In genomic region chr12:100883168-100883567, GRCm38 (mm10) we compare ENCODE assay signal across 21 mouse cellular contexts. TPM values are rescaled to one million over a fixed set of nuclear protein-coding genes. Genes with fewer than 3 reads are reported as not detected.
A peak's percentile ranks its signal among the peaks of the same experiment; 100 is the strongest.
DNase-seq lines count a peak whose midpoint lies in the region; ATAC-seq and TF ChIP-seq lines count a peak whose summit lies in the region.
"Had no signal": no experiment of that assay in that cellular context is flagged by ENCODE, and none has a peak within 500 bp of the region (broad histone marks: within the 10 kb centered on the region; RNA-seq: fewer than 3 reads in every experiment).

No protein-coding gene starts in this region.

- peaks cover 38 to 81% of the 10 kb centered on the region in 2 experiments for H3K4me1 ChIP-seq in CH12.LX (ENCODE audit: control insufficient read depth in 1 of 2, insufficient read depth in 2 of 2)
- H3K4me1 ChIP-seq in forebrain, embryonic 11.5 days (replicated peaks; ENCODE audit: control insufficient read depth, insufficient read depth, low read length) = no peaks in the 10 kb centered on the region
- no peaks in the 10 kb centered on the region for H3K4me1 ChIP-seq in hindbrain, embryonic 10.5 days (replicated peaks)
- H3K4me1 ChIP-seq: hindbrain, embryonic 12.5 days; limb, embryonic 10.5 days had no signal

- dilution Hi-C loops in CH12.LX (cut with MboI; ENCODE audit: extremely low pct_ligation_motif_present, extremely low pct_unique_long_range_greater_than_20kb, low sequenced_read_pairs) = no loop called here

- H3K79me2 ChIP-seq in CH12.LX (replicated peaks; ENCODE audit: control insufficient read depth, extremely low read depth, insufficient read depth, poor library complexity, severe bottlenecking) = no peaks in the 10 kb centered on the region

- peak overlapping the region; percentile 24; the same call in 1 of the 2 replicates for H3K4me2 ChIP-seq in CH12.LX (ENCODE audit: insufficient read depth, low read depth, poor library complexity, severe bottlenecking)
- H3K4me2 ChIP-seq in forebrain, embryonic 11.5 days (ENCODE audit: low read depth, low read length, severe bottlenecking) = no peak overlapping the region
- H3K4me2 ChIP-seq: heart, embryonic 12.5 days; hindbrain, embryonic 12.5 days had no signal

- no peaks in the 10 kb centered on the region for H3K9me3 ChIP-seq in CH12.LX (replicated peaks; ENCODE audit: low read length)
- H3K9me3 ChIP-seq in forebrain, embryonic 11.5 days (ENCODE audit: control insufficient read depth, low read length) = no peaks in the 10 kb centered on the region
- H3K9me3 ChIP-seq in hindbrain, embryonic 10.5 days = no peaks in the 10 kb centered on the region
- H3K9me3 ChIP-seq: heart, embryonic 12.5 days; hindbrain, embryonic 12.5 days; limb, embryonic 10.5 days; megakaryocyte, embryonic 14.5 days had no signal

- in situ Hi-C loops in CH12.LX (cut with MboI; ENCODE audit: low pct_ligation_motif_present, low pct_unique_long_range_greater_than_20kb, low sequenced_read_pairs) = no loop called here

- H3K4me3 ChIP-seq in CH12.LX (replicated peaks in 1 of 3; ENCODE audit: low read depth in 2 of 3, low read length in 2 of 3, poor library complexity in 1 of 3) = peak overlapping the region in 1 of 3 experiments; percentile 7
- H3K4me3 ChIP-seq in forebrain, embryonic 11.5 days (ENCODE audit: low read depth, low read length) = no peak overlapping the region
- no peak overlapping the region for H3K4me3 ChIP-seq in hindbrain, embryonic 10.5 days
- H3K4me3 ChIP-seq: heart, embryonic 12.5 days; hindbrain, embryonic 12.5 days; limb, embryonic 10.5 days; megakaryocyte, embryonic 14.5 days; myocyte had no signal

- no peak for TF ChIP-seq POLR2A in CH12.LX (IDR thresholded peaks at IDR 0.05; ENCODE audit: low read depth, low read length)

- ATAC-seq in forebrain, embryonic 11.5 days (replicated peaks; ENCODE audit: low FRiP score) = no peak
- ATAC-seq: forebrain, embryonic 16.5 days had no signal

- no peaks in the 10 kb centered on the region for H3K27me3 ChIP-seq in CH12.LX (replicated peaks)
- H3K27me3 ChIP-seq in forebrain, embryonic 11.5 days (ENCODE audit: control insufficient read depth, insufficient read depth, low read length) = no peaks in the 10 kb centered on the region
- no peaks in the 10 kb centered on the region for H3K27me3 ChIP-seq in hindbrain, embryonic 10.5 days (ENCODE audit: insufficient read depth, poor library complexity, severe bottlenecking)
- H3K27me3 ChIP-seq: hindbrain, embryonic 12.5 days had no signal

- DNase-seq in lung, postnatal 36 days = peak; percentile 49
- DNase-seq in lung, postnatal 10 days = no peak
- DNase-seq in CH12.LX (ENCODE audit: extremely low read depth) = peak; percentile 64
- DNase-seq in induced T-regulatory cell, adult 2 months (ENCODE audit: low read depth) = peak; percentile 89
- DNase-seq in skeletal muscle tissue, adult 2 months (ENCODE audit: low read depth, low spot score) = peak; percentile 21
- no peak for DNase-seq in forebrain, embryonic 11.5 days (ENCODE audit: low spot score)
- DNase-seq in hindbrain, embryonic 10.5 days (ENCODE audit: low spot score) = no peak
- DNase-seq in gastrocnemius, postnatal 10 days = no peak
- DNase-seq: adrenal gland, postnatal 25 days; cerebellum, adult 18-20 months; kidney, adult 18-20 months; kidney, postnatal 25 days; layer of hippocampus, postnatal 36 days; right cerebral cortex, postnatal 25 days had no signal

- TF ChIP-seq EP300 in CH12.LX (IDR thresholded peaks at IDR 0.05; ENCODE audit: low read length) = peak; percentile 67

- WGBS in forebrain, embryonic 11.5 days = 84% methylated on average over 7 of the region's 7 CpGs
- 82% methylated on average over 7 of the region's 7 CpGs for WGBS in hindbrain, embryonic 10.5 days

- peaks cover 0 to 9% of the 10 kb centered on the region in 2 experiments for H3K36me3 ChIP-seq in CH12.LX (replicated peaks in 1 of 2; ENCODE audit: control insufficient read depth in 1 of 2, insufficient read depth in 1 of 2, low read length in 1 of 2)
- no peaks in the 10 kb centered on the region for H3K36me3 ChIP-seq in forebrain, embryonic 11.5 days (ENCODE audit: control insufficient read depth, insufficient read depth, low read length)
- no peaks in the 10 kb centered on the region for H3K36me3 ChIP-seq in hindbrain, embryonic 10.5 days
- H3K36me3 ChIP-seq: heart, embryonic 12.5 days; hindbrain, embryonic 12.5 days; limb, embryonic 10.5 days had no signal

- TF ChIP-seq CTCF in CH12.LX (conservative IDR thresholded peaks at IDR 0.05 in 1 of 2, IDR thresholded peaks at IDR 0.05 in 1 of 2; ENCODE audit: low read depth in 2 of 2, low read length in 2 of 2) = no peak

- TF ChIP-seq RAD21 in CH12.LX (IDR thresholded peaks at IDR 0.05; ENCODE audit: low read depth, low read length) = no peak

- H3K9ac ChIP-seq in CH12.LX (ENCODE audit: insufficient read depth, low read depth) = no peak overlapping the region
- H3K9ac ChIP-seq in forebrain, embryonic 11.5 days (ENCODE audit: low read length) = no peak overlapping the region
- H3K9ac ChIP-seq: heart, embryonic 12.5 days; hindbrain, embryonic 12.5 days; liver, embryonic 14.5 days had no signal

- H3K27ac ChIP-seq in CH12.LX (ENCODE audit: insufficient read depth, low read depth) = peak overlapping the region; percentile 66
- H3K27ac ChIP-seq in forebrain, embryonic 11.5 days (ENCODE audit: low read depth, low read length) = no peak overlapping the region
- H3K27ac ChIP-seq in hindbrain, embryonic 10.5 days = no peak overlapping the region
- H3K27ac ChIP-seq: hindbrain, embryonic 12.5 days; limb, embryonic 10.5 days; liver, embryonic 14.5 days had no signal

TF ChIP-seq in CH12.LX, 34 proteins besides CTCF, POLR2A, EP300 and RAD21:
- TF ChIP-seq E2F4 (IDR thresholded peaks at IDR 0.05; ENCODE audit: insufficient replicate concordance, low read depth, low read length) = no peak
- TF ChIP-seq ETS1 (conservative IDR thresholded peaks at IDR 0.05; ENCODE audit: low read depth, low read length) = peak; percentile 56
- TF ChIP-seq USF2 (conservative IDR thresholded peaks at IDR 0.05; ENCODE audit: low read depth, low read length) = no peak
- TF ChIP-seq MAX (IDR thresholded peaks at IDR 0.05; ENCODE audit: low read length) = no peak; the same call in 1 of the 2 replicates
- TF ChIP-seq TBP (conservative IDR thresholded peaks at IDR 0.05; ENCODE audit: low read depth, low read length) = no peak
- peak; percentile 69; the same call in 1 of the 2 replicates for TF ChIP-seq MAZ (IDR thresholded peaks at IDR 0.05; ENCODE audit: low read depth, low read length)
- no peak for TF ChIP-seq MXI1 (IDR thresholded peaks at IDR 0.05; ENCODE audit: low read depth, low read length)
- 0 out of 2 replicates have a peak, but pooled peaks have one; percentile 14 for TF ChIP-seq MAFK (IDR thresholded peaks at IDR 0.05; ENCODE audit: insufficient replicate concordance, low read length)
- TF ChIP-seq SMC3 (IDR thresholded peaks at IDR 0.05; ENCODE audit: low read depth, low read length) = no peak
- TF ChIP-seq BHLHE40 (IDR thresholded peaks at IDR 0.05; ENCODE audit: low read depth, low read length) = peak; percentile 48; the same call in 1 of the 2 replicates
- TF ChIP-seq IRF4 (IDR thresholded peaks at IDR 0.05; ENCODE audit: low read depth, low read length) = peak; percentile 75; the same call in 1 of the 2 replicates
- no peak for TF ChIP-seq ZC3H11A (IDR thresholded peaks at IDR 0.05; ENCODE audit: low read depth, low read length)
- no peak for TF ChIP-seq JUN (IDR thresholded peaks at IDR 0.05; ENCODE audit: insufficient read depth, low read depth, low read length)
- no peak for TF ChIP-seq POLR2AphosphoS2 (IDR thresholded peaks at IDR 0.05; ENCODE audit: low read depth, low read length)
- no peak for TF ChIP-seq CHD2 (IDR thresholded peaks at IDR 0.05; ENCODE audit: low read length)
- peak; percentile 99 for TF ChIP-seq CHD1 (IDR thresholded peaks at IDR 0.05; ENCODE audit: low read depth, low read length)
- peak; percentile 57; the same call in 1 of the 2 replicates for TF ChIP-seq MEF2A (IDR thresholded peaks at IDR 0.05; ENCODE audit: borderline replicate concordance, low read depth, low read length)
- TF ChIP-seq HCFC1 (IDR thresholded peaks at IDR 0.05; ENCODE audit: low read depth, low read length) = no peak
- no peak for TF ChIP-seq UBTF (IDR thresholded peaks at IDR 0.05; ENCODE audit: low read depth, low read length)
- TF ChIP-seq TCF12 (IDR thresholded peaks at IDR 0.05; ENCODE audit: low read depth, low read length) = peak; percentile 55; the same call in 1 of the 2 replicates

RNA-seq across cellular contexts. Expression of gene Gpr68, which starts 24.8 kb away (rescaled TPM):
- 2.3 and 4.2 TPM in 2 replicates for total RNA-seq in CH12.LX (2012; rRNA removed)
- 1.2 TPM in 2 replicates for total RNA-seq in CH12.LX (2014; rRNA removed)
- polyA plus RNA-seq in CH12.LX (2012; ENCODE audit: insufficient read length, low read depth) = 1.5 and 1.6 TPM in 2 replicates
- 0.13 and 0.15 TPM in 2 replicates for polyA plus RNA-seq in forebrain, embryonic 11.5 days (2014; fragmentation: Nextera tagmentation; extraction: Ambion mirVana)
- polyA plus RNA-seq in hindbrain, embryonic 10.5 days (2016; fragmentation: Nextera tagmentation; extraction: Ambion mirVana) = 0.10 and 0.21 TPM in 2 replicates
- under 1 TPM; 0.09 to 0.63 TPM for total RNA-seq in gastrocnemius, postnatal 10 days (2021)

Comparison
In these comparisons a context has a peak if more than half of its experiments do, and no peak if none do; other contexts are left out.
1. DNase-seq: peak in lung, postnatal 36 days (single experiment), CH12.LX (single experiment), induced T-regulatory cell, adult 2 months (single experiment) and skeletal muscle tissue, adult 2 months (single experiment); none in lung, postnatal 10 days (single experiment), forebrain, embryonic 11.5 days (single experiment), hindbrain, embryonic 10.5 days (single experiment) and gastrocnemius, postnatal 10 days (single experiment).